Mouse (Mus musculus) intestine, embryonic 16.5 days (tissue): ENCODE measurements around the gene Ift80. TPM values are rescaled to one million over a fixed set of nuclear protein-coding genes. Genes with fewer than 3 reads are reported as not detected.

Experiments
- ATAC-seq: fragments of 200-750 bp; cut with Nextera tagmentation; 2 replicates; pipeline ENCODE4 v1.8.0; 2017; ENCODE audit warnings: moderate TSS enrichment, moderate library complexity
- H3K27ac ChIP-seq: fragments of 300-500 bp; sonication (generic); 2 replicates; pipeline ENCODE4 v1.5.1; 2014; ENCODE audit warnings: mild to moderate bottlenecking, low read length
- H3K27me3 ChIP-seq: fragments of 300-500 bp; sonication (generic); replicated peaks from 2 replicates; pipeline ENCODE4 v1.6.1; 2014; ENCODE audit warnings: low read length, control low read depth, mixed read lengths; ENCODE audit not compliant: control insufficient read depth, insufficient read depth
- H3K36me3 ChIP-seq: fragments of 300-500 bp; sonication (generic); 2 replicates; pipeline ENCODE4 v1.6.1; 2014; ENCODE audit warnings: low read length, control low read depth; ENCODE audit not compliant: control insufficient read depth, insufficient read depth
- H3K4me1 ChIP-seq: fragments of 300-500 bp; sonication (generic); 2 replicates; pipeline ENCODE4 v1.6.1; 2014; ENCODE audit warnings: low read length, control low read depth, mixed read lengths; ENCODE audit not compliant: control insufficient read depth, insufficient read depth
- H3K4me2 ChIP-seq: fragments of 300-500 bp; sonication (generic); 2 replicates; pipeline ENCODE4 v1.6.1; 2014; ENCODE audit warnings: low read depth, low read length, control low read depth
- H3K4me3 ChIP-seq: fragments of 300-500 bp; sonication (generic); 2 replicates; pipeline ENCODE4 v1.5.1; 2014; ENCODE audit warnings: mild to moderate bottlenecking, low read length
- H3K9ac ChIP-seq: fragments of 300-500 bp; sonication (generic); 2 replicates; pipeline ENCODE4 v1.6.1; 2014; ENCODE audit warnings: low read depth, low read length
- H3K9me3 ChIP-seq: fragments of 300-500 bp; sonication (generic); 2 replicates; pipeline ENCODE4 v1.6.1; 2016; ENCODE audit warnings: low read length, control low read depth; ENCODE audit not compliant: control insufficient read depth
- WGBS: fragments of 180-500 bp; shearing (Covaris S2); extraction: QIAGEN DNeasy Blood & Tissue Kit; methylation state at CpG from one replicate; pipeline ENCODE4 v1.1.7; 2014; 5-methylcytosine and 5-hydroxymethylcytosine counted together
- polyA plus RNA-seq: library from polyadenylated mRNA; unstranded; fragments of >200 nt; fragmentation: Nextera tagmentation; extraction: Ambion mirVana; gene quantifications from 2 replicates; pipeline ENCODE4 v1.2.1, GENCODE M21; 2015

Gene Ift80
- polyA plus RNA-seq = 7.4 and 8.6 TPM in 2 replicates

GRCm38 (mm10) chr3:69004437-69005337 lies at the start of gene Ift80, which contains the start of gene Smc4:
Ift80 (minus strand) TSS chr3:69004570.
Smc4 (plus strand) TSS chr3:69004738.
- Histone ChIP-seq H3K9ac (peak within 1 kb of the TSS; percentile 95), H3K4me2 (peak within 1 kb of the TSS; percentile 79), H3K4me3 (peak within 1 kb of the TSS; percentile 98), H3K9me3 (0 out of 2 replicates have a peak, but pooled peaks cover 2% of the 10 kb centered on the region), H3K27ac (peak within 1 kb of the TSS; percentile 96), H3K4me1 (0 out of 2 replicates have a peak, but pooled peaks cover 8% of the 10 kb centered on the region), H3K36me3 (no peaks in the 10 kb centered on the region), H3K27me3 (no peaks in the 10 kb centered on the region)
- ATAC-seq = peak; percentile 94
- under 1% methylated on average over 71 of the region's 76 CpGs for WGBS

- Histone ChIP-seq H3K4me3 (no peak overlapping the region), H3K4me2 (no peak overlapping the region), H3K9me3 (no peaks in the 10 kb centered on the region), H3K9ac (no peak overlapping the region), H3K27ac (no peak overlapping the region), H3K27me3 (no peaks in the 10 kb centered on the region), H3K4me1 (no peaks in the 10 kb centered on the region), H3K36me3 (no peaks in the 10 kb centered on the region)
- no peak for ATAC-seq
- 88% methylated on average over 11 of the region's 11 CpGs for WGBS
These were observed 47.5 kb upstream of the Ift80 start for GRCm38 (mm10) chr3:69051894-69052293.

DNA sequence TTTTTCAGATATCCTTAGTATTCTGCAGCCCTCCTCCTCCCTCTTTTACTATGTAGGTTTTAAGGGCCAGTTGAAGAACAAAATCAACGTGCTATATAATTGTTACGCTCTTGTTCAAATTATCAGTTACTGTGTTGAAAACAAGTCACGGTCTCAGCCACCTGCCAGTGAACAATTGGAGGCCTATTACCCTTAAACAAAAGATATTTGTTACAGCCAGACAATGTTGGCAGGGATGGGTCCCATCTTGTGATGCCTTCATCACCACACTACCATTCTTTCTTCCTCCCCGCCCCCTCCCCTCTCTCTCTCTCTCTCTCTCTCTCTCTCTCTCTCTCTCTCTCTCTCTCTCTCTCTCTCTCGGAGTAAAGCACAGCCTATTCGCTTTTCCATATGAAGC lies 44.6 kb upstream of the Ift80 start:
- WGBS = 87% methylated on average over 6 of the region's 6 CpGs
- Histone ChIP-seq H3K27me3 (no peaks in the 10 kb centered on the region), H3K9me3 (no peaks in the 10 kb centered on the region), H3K27ac (no peak overlapping the region), H3K4me3 (no peak overlapping the region), H3K9ac (no peak overlapping the region), H3K4me2 (no peak overlapping the region), H3K4me1 (peaks cover 6% of the 10 kb centered on the region), H3K36me3 (no peaks in the 10 kb centered on the region)
- ATAC-seq = no peak

- H3K9ac ChIP-seq = no peak overlapping the region
These were observed 43.3 kb upstream of the Ift80 start for GRCm38 (mm10) chr3:69047684-69048083.

GRCm38 (mm10) chr3:69046509-69046908 lies 42.1 kb upstream of the Ift80 start:
- Histone ChIP-seq H3K27me3 (no peaks in the 10 kb centered on the region), H3K9ac (no peak overlapping the region), H3K4me1 (peaks cover 12% of the 10 kb centered on the region), H3K4me2 (no peak overlapping the region), H3K27ac (no peak overlapping the region), H3K36me3 (no peaks in the 10 kb centered on the region), H3K4me3 (no peak overlapping the region), H3K9me3 (no peaks in the 10 kb centered on the region)
- WGBS = 57% methylated on average over 4 of the region's 4 CpGs
- ATAC-seq = no peak

More at GRCm38 (mm10) chr3:69047684-69048083, 43.3 kb upstream of the Ift80 start:
- no peak for ATAC-seq
- Histone ChIP-seq H3K36me3 (no peaks in the 10 kb centered on the region), H3K27me3 (no peaks in the 10 kb centered on the region), H3K4me3 (no peak overlapping the region), H3K9me3 (no peaks in the 10 kb centered on the region), H3K4me2 (no peak overlapping the region), H3K27ac (no peak overlapping the region), H3K4me1 (peaks cover 9% of the 10 kb centered on the region)
- 86% methylated on average over 4 of the region's 4 CpGs for WGBS

DNA sequence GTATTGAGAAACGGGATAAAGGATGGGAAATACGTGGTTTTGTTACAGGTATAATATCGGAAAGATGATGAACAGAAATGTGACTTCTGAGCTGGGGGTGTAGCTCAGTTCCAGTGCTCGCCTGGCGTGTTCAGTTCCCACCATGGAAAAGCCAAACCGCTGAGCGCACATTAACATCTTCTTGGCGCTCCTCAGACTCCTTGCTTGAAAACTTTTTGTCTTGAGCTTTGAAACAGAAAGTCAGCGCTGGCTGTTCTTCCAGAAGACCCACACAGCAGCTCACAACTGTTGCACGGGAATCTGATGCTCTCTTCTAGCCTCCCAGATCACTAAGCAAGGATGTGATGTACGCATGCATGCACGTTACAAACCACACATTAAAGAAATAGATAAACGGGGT lies 41.4 kb upstream of the Ift80 start:
- Histone ChIP-seq H3K27me3 (no peaks in the 10 kb centered on the region), H3K4me1 (peaks cover 14% of the 10 kb centered on the region), H3K4me3 (peak overlapping the region; percentile 90), H3K36me3 (no peaks in the 10 kb centered on the region), H3K9ac (peak overlapping the region; percentile 89), H3K27ac (no peak overlapping the region), H3K9me3 (no peaks in the 10 kb centered on the region), H3K4me2 (peak overlapping the region; percentile 78)
- 28% methylated on average over 13 of the region's 13 CpGs for WGBS
- ATAC-seq = no peak

GRCm38 (mm10) chr3:69045400-69045703 lies 41.0 kb upstream of the Ift80 start:
- peak overlapping the region; percentile 89 for H3K9ac ChIP-seq
- WGBS = 4% methylated on average over 9 of the region's 9 CpGs
- H3K36me3 ChIP-seq = no peaks in the 10 kb centered on the region
- H3K4me3 ChIP-seq = peak overlapping the region; percentile 90
- no peaks in the 10 kb centered on the region for H3K9me3 ChIP-seq
- ATAC-seq = peak; percentile 24
- H3K4me2 ChIP-seq = peak overlapping the region; percentile 78
- peak overlapping the region; percentile 91 for H3K27ac ChIP-seq
- H3K27me3 ChIP-seq = no peaks in the 10 kb centered on the region
- H3K4me1 ChIP-seq = peaks cover 14% of the 10 kb centered on the region

DNA sequence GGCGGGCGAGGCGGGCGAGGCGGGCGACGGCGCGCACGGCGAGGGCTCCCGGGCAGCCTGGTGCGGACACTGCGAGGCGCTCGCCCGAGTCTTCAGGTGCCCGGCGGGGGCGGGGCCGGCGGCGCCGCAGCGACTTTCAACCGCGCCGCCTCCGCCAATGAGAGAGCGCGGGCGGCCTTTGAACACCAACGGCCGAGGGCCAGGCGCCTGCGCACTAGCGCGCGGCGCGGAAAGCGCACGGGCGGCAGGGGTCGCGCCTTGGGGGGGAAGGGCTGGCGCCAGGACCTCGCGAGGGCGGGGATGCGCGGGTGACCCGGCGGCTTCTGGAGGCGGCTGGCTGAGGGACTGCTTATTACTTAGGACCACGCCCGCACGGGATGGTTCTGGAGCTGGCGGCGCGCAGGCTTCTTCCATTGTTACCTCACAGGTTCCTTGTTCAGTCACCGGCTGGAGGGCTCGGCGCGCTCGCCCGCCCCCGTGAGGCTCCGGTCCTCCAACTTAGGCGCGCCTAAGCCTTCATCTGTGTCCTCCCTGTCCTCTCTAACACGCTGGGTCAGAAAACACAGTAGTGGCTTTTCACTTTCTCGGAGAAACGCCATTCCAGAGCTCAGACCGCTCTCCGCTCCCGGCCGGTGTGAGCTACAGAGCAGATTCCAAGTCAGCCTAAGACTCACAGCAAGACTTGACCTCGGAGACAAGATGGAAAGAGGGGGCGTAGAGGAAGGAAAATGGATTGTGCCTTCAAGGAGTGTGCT lies 40.5 kb upstream of the Ift80 start, which contains the start of gene Trim59:
Gene Trim59 (minus strand): TSS at position 111 of the 755 bp plus-strand sequence.
- WGBS = under 1% methylated on average over 80 of the region's 80 CpGs

GRCm38 (mm10) chr3:69044167-69044591 lies 39.8 kb upstream of the Ift80 start:
- Histone ChIP-seq H3K27ac (peak overlapping the region; percentile 88), H3K9ac (peak overlapping the region; percentile 89), H3K36me3 (no peaks in the 10 kb centered on the region), H3K4me1 (peaks cover 14% of the 10 kb centered on the region), H3K4me3 (peak overlapping the region; percentile 90), H3K4me2 (peak overlapping the region; percentile 62), H3K9me3 (no peaks in the 10 kb centered on the region), H3K27me3 (no peaks in the 10 kb centered on the region)
- under 1% methylated on average over 40 of the region's 42 CpGs for WGBS
- ATAC-seq = peak; percentile 71

More for the DNA sequence above, 40.5 kb upstream of the Ift80 start, which contains the start of gene Trim59:
- H3K4me3 ChIP-seq = peak within 1 kb of the TSS; percentile 90
- H3K27ac ChIP-seq = peak within 1 kb of the TSS; percentile 91
- ATAC-seq = peak; percentile 96
- H3K36me3 ChIP-seq = no peaks in the 10 kb centered on the region
- H3K27me3 ChIP-seq = no peaks in the 10 kb centered on the region
- no peaks in the 10 kb centered on the region for H3K9me3 ChIP-seq
- peak within 1 kb of the TSS; percentile 78 for H3K4me2 ChIP-seq
- H3K9ac ChIP-seq = peak within 1 kb of the TSS; percentile 89
- peaks cover 14% of the 10 kb centered on the region for H3K4me1 ChIP-seq
